Mouse (Mus musculus): ENCODE results near the gene Pdcd11. TPM values are rescaled to one million over a fixed set of nuclear protein-coding genes. Genes with fewer than 3 reads are reported as not detected.

Gene Pdcd11
- 3.3 and 3.4 TPM in 2 replicates for polyA plus RNA-seq (2015; fragmentation: Nextera tagmentation; extraction: Ambion mirVana)

DNA sequence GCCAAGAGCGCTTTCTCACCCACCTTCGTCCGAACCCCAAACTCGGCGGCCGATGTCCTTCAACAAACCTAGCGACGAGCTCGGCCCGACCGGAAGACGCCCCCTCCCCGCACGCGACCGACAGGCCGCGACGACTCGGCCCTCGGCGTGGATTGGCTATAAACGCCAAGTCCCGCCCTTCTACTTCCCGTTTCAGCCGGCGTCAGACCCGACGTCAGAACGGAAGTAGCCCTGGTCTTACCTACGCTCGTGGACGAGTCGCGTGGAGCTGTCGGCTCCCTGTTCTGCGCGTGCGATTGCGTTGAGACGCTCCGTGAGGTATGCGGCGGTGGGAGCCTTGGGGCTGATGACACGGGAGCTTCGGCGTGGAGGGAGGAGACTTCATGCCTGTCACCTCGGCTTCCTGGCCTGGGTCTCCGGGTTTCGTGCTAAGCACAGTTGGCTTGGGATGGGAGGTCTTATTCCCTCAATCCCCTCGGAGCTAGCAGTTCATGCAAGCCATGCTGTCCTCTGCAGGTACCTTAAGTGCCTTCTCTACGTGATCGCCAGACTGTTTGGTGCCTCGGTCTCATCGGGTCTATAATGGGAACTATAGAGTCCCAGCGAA is at the start of gene Pdcd11, which contains the start of gene Usmg5:
Pdcd11 (plus strand) TSS at position 219 of the 607 bp plus-strand sequence.
Usmg5 (minus strand) TSS at position 98 of the 607 bp plus-strand sequence.
- Histone ChIP-seq H3K4me1 (ENCODE audit: control insufficient read depth, low read depth, low read length) (peaks cover 16% of the 10 kb centered on the region), H3K27me3 (ENCODE audit: control insufficient read depth, insufficient read depth, low read depth, low read length) (no peaks in the 10 kb centered on the region), H3K9ac (ENCODE audit: low read depth, low read length) (peak within 1 kb of the TSS; percentile 98), H3K27ac (ENCODE audit: low read length) (peak within 1 kb of the TSS; percentile 81), H3K4me2 (ENCODE audit: low read depth, low read length) (peak within 1 kb of the TSS; percentile 77), H3K9me3 (replicated peaks; ENCODE audit: control insufficient read depth, low read length) (no peaks in the 10 kb centered on the region), H3K36me3 (ENCODE audit: control insufficient read depth, insufficient read depth) (peaks cover 14% of the 10 kb centered on the region), H3K4me3 (ENCODE audit: low read depth, low read length) (peak within 1 kb of the TSS; percentile 76)
- WGBS (ENCODE audit: insufficient replicate concordance): under 1% methylated on average over 56 of the region's 56 CpGs
- peak; percentile 99 for ATAC-seq (ENCODE audit: low read depth)

DNA sequence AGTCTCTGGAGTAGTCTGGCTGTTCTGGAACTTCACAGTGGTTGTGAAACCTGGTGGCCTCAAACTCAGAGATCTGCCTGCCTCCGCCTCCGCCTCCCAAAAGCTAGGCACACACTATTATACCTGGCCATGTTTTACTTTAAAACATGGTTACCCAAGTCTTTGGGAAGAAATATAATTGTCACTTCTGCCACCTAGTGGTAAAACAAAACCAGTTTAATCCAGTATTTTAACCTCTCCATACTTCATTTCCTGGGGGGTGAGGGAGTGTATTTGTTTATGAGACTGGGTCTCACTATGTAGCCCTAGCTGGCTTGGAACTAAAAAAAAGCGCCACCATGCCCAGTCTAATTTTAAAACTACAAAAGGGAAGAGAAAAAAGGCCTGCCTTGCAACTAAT is 47.0 kb upstream of the Pdcd11 start:
- H3K4me3 ChIP-seq (ENCODE audit: low read depth, low read length): no peak overlapping the region
- no peak overlapping the region for H3K4me2 ChIP-seq (ENCODE audit: low read depth, low read length)
- no peak for ATAC-seq (ENCODE audit: low read depth)
- no peaks in the 10 kb centered on the region for H3K4me1 ChIP-seq (ENCODE audit: control insufficient read depth, low read depth, low read length)
- peaks cover 2% of the 10 kb centered on the region for H3K36me3 ChIP-seq (ENCODE audit: control insufficient read depth, insufficient read depth)
- no peak overlapping the region for H3K9ac ChIP-seq (ENCODE audit: low read depth, low read length)
- H3K9me3 ChIP-seq (replicated peaks; ENCODE audit: control insufficient read depth, low read length): no peaks in the 10 kb centered on the region
- 64% methylated on average over 3 of the region's 3 CpGs for WGBS (ENCODE audit: insufficient replicate concordance)
- no peak overlapping the region for H3K27ac ChIP-seq (ENCODE audit: low read length)
- H3K27me3 ChIP-seq (ENCODE audit: control insufficient read depth, insufficient read depth, low read depth, low read length): no peaks in the 10 kb centered on the region

- Histone ChIP-seq H3K27ac (ENCODE audit: low read length) (no peak overlapping the region), H3K9ac (ENCODE audit: low read depth, low read length) (no peak overlapping the region), H3K4me2 (ENCODE audit: low read depth, low read length) (no peak overlapping the region), H3K4me1 (ENCODE audit: control insufficient read depth, low read depth, low read length) (peaks cover 15% of the 10 kb centered on the region), H3K36me3 (ENCODE audit: control insufficient read depth, insufficient read depth) (no peaks in the 10 kb centered on the region), H3K27me3 (ENCODE audit: control insufficient read depth, insufficient read depth, low read depth, low read length) (no peaks in the 10 kb centered on the region), H3K9me3 (replicated peaks; ENCODE audit: control insufficient read depth, low read length) (no peaks in the 10 kb centered on the region), H3K4me3 (ENCODE audit: low read depth, low read length) (no peak overlapping the region)
- WGBS (ENCODE audit: insufficient replicate concordance): 59% methylated on average over 1 of the region's 1 CpGs
- no peak for ATAC-seq (ENCODE audit: low read depth)
Observed at GRCm38 (mm10) chr19:47046343-47046742, 44.2 kb upstream of the Pdcd11 start.

DNA sequence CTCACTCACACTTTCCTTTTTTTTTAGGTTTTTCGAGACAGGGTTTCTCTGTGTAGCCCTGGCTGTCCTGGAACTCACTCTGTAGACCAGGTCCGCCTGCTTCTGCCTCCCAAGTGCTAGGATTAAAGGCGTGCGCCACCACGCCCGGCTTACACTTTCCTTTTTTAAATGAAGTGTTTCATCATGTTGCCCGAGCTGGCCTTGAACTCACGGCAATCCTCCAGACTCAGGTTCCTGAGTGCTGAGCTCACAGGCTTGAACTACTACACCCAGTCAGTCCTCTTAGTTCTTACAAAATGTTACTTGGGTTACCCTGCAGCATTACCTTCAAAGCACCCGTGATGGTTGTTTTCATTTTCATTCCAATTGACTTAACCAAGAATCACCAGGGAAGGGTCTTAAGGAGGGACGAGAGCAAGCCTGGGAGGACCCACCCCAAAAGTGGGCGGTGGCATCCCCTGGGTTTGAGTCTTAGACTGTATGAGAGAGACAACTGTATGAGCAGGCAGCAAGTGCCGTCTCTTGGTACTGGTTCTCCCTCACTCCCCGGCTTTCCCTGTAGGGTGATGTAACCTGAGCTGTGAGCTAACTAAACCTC is 43.2 kb upstream of the Pdcd11 start:
- Histone ChIP-seq H3K36me3 (ENCODE audit: control insufficient read depth, insufficient read depth) (no peaks in the 10 kb centered on the region), H3K27ac (ENCODE audit: low read length) (no peak overlapping the region), H3K9ac (ENCODE audit: low read depth, low read length) (no peak overlapping the region), H3K4me2 (ENCODE audit: low read depth, low read length) (no peak overlapping the region), H3K27me3 (ENCODE audit: control insufficient read depth, insufficient read depth, low read depth, low read length) (no peaks in the 10 kb centered on the region), H3K9me3 (replicated peaks; ENCODE audit: control insufficient read depth, low read length) (no peaks in the 10 kb centered on the region), H3K4me1 (ENCODE audit: control insufficient read depth, low read depth, low read length) (peaks cover 15% of the 10 kb centered on the region), H3K4me3 (ENCODE audit: low read depth, low read length) (no peak overlapping the region)
- WGBS (ENCODE audit: insufficient replicate concordance): 78% methylated on average over 13 of the region's 13 CpGs
- ATAC-seq (ENCODE audit: low read depth): no peak

DNA sequence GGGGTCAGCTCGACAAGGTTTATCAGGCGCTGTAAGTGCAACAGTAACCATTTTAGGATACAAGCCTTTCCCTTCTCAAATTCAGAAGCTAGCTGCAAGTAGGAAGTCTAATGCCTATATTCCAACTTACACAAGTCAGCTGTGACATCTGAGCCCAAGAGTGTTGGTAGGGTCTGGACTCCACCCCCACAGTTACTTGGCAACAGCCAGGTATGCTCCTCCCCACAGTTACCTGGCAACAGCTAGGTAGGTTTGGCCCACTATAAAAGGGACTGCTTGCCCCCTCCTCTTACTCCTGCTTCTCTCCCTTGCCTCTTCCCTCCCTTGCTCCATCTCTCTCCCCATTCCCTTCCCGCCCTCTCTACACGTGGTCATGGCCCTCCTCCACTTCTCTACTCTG is 41.5 kb upstream of the Pdcd11 start:
- H3K27me3 ChIP-seq (ENCODE audit: control insufficient read depth, insufficient read depth, low read depth, low read length): no peaks in the 10 kb centered on the region
- no peak for ATAC-seq (ENCODE audit: low read depth)
- H3K9ac ChIP-seq (ENCODE audit: low read depth, low read length): no peak overlapping the region
- no peaks in the 10 kb centered on the region for H3K9me3 ChIP-seq (replicated peaks; ENCODE audit: control insufficient read depth, low read length)
- H3K4me2 ChIP-seq (ENCODE audit: low read depth, low read length): peak overlapping the region; percentile 98; the same call in 1 of the 2 replicates
- no peak overlapping the region for H3K4me3 ChIP-seq (ENCODE audit: low read depth, low read length)
- peaks cover 15% of the 10 kb centered on the region for H3K4me1 ChIP-seq (ENCODE audit: control insufficient read depth, low read depth, low read length)
- 66% methylated on average over 4 of the region's 4 CpGs for WGBS (ENCODE audit: insufficient replicate concordance)
- no peak overlapping the region for H3K27ac ChIP-seq (ENCODE audit: low read length)
- no peaks in the 10 kb centered on the region for H3K36me3 ChIP-seq (ENCODE audit: control insufficient read depth, insufficient read depth)

GRCm38 (mm10) chr19:47049840-47050239 is 40.7 kb upstream of the Pdcd11 start:
- no peak for ATAC-seq (ENCODE audit: low read depth)
- H3K4me2 ChIP-seq (ENCODE audit: low read depth, low read length): peak overlapping the region; percentile 98
- H3K9ac ChIP-seq (ENCODE audit: low read depth, low read length): peak overlapping the region; percentile 78
- no peak overlapping the region; the same call in 1 of the 2 replicates for H3K27ac ChIP-seq (ENCODE audit: low read length)
- 8% methylated on average over 7 of the region's 7 CpGs for WGBS (ENCODE audit: insufficient replicate concordance)
- H3K27me3 ChIP-seq (ENCODE audit: control insufficient read depth, insufficient read depth, low read depth, low read length): no peaks in the 10 kb centered on the region
- peak overlapping the region; percentile 86 for H3K4me3 ChIP-seq (ENCODE audit: low read depth, low read length)
- H3K36me3 ChIP-seq (ENCODE audit: control insufficient read depth, insufficient read depth): no peaks in the 10 kb centered on the region
- H3K9me3 ChIP-seq (replicated peaks; ENCODE audit: control insufficient read depth, low read length): no peaks in the 10 kb centered on the region
- peaks cover 15% of the 10 kb centered on the region for H3K4me1 ChIP-seq (ENCODE audit: control insufficient read depth, low read depth, low read length)

DNA sequence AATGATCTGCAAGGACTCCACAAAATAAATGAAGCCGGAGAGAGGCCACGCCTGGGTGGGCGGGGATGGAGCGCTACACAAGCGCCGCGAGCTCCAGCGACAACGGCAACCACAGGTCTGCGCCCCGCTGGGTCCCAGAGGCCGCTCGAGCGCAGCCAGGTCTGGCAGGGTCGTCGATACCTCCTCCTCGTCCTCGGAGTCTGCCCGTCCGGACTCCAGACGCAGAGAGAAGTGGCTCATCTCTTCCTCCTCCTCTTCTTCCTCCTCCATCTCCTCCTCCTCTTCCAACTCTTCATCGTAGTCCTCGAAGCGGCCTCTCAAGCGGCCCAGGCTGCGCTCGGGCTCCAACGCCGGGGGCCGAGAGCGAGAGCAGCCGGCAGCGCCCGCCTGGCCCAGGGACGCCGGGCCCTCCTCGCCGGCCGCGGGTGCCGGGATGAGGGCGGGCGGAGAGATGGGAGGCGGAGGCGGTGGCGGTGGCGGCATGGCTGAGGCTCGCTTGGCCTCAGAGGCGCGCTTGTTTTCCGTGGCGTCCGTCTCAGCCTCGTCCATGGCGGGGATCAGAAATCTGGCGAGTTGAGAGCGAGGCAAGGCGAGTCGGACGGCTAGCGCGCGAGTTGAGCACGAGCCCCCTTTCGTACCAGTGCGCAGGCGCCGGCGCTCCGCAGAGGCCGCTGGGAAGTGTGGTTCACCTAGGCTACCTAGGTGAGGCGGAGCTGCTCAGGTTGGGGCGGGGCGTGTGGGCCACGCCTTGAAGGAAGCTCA is 40.1 kb upstream of the Pdcd11 start, which contains the start of gene Pcgf6:
Pcgf6 (minus strand) TSS at position 636 of the 762 bp plus-strand sequence.
- peak; percentile 83 for ATAC-seq (ENCODE audit: low read depth)
- Histone ChIP-seq H3K27me3 (ENCODE audit: control insufficient read depth, insufficient read depth, low read depth, low read length) (no peaks in the 10 kb centered on the region), H3K4me3 (ENCODE audit: low read depth, low read length) (peak within 1 kb of the TSS; percentile 86), H3K27ac (ENCODE audit: low read length) (peak within 1 kb of the TSS; percentile 84), H3K4me2 (ENCODE audit: low read depth, low read length) (peak within 1 kb of the TSS; percentile 98), H3K9ac (ENCODE audit: low read depth, low read length) (peak within 1 kb of the TSS; percentile 78), H3K9me3 (replicated peaks; ENCODE audit: control insufficient read depth, low read length) (no peaks in the 10 kb centered on the region), H3K36me3 (ENCODE audit: control insufficient read depth, insufficient read depth) (no peaks in the 10 kb centered on the region), H3K4me1 (ENCODE audit: control insufficient read depth, low read depth, low read length) (peaks cover 15% of the 10 kb centered on the region)
- under 1% methylated on average over 75 of the region's 75 CpGs for WGBS (ENCODE audit: insufficient replicate concordance)

- Histone ChIP-seq H3K4me2 (ENCODE audit: low read depth, low read length) (no peak overlapping the region), H3K4me1 (ENCODE audit: control insufficient read depth, low read depth, low read length) (peaks cover 15% of the 10 kb centered on the region), H3K9me3 (replicated peaks; ENCODE audit: control insufficient read depth, low read length) (no peaks in the 10 kb centered on the region), H3K4me3 (ENCODE audit: low read depth, low read length) (no peak overlapping the region), H3K27me3 (ENCODE audit: control insufficient read depth, insufficient read depth, low read depth, low read length) (no peaks in the 10 kb centered on the region), H3K27ac (ENCODE audit: low read length) (no peak overlapping the region), H3K36me3 (ENCODE audit: control insufficient read depth, insufficient read depth) (no peaks in the 10 kb centered on the region), H3K9ac (ENCODE audit: low read depth, low read length) (no peak overlapping the region)
- WGBS (ENCODE audit: insufficient replicate concordance): 60% methylated on average over 4 of the region's 4 CpGs
- no peak for ATAC-seq (ENCODE audit: low read depth)
Observed at GRCm38 (mm10) chr19:47052927-47053326, 37.6 kb upstream of the Pdcd11 start.

All from liver, embryonic 16.5 days (tissue).